Mouse (Mus musculus) stomach, postnatal 0 days (tissue): ENCODE data around the gene Ankrd44. TPM values are rescaled to one million over a fixed set of nuclear protein-coding genes. Genes with fewer than 3 reads are reported as not detected.

Experiments
- ATAC-seq: fragments of 200-750 bp; cut with Nextera tagmentation; 2 replicates; pipeline ENCODE4 v1.8.0; 2017; ENCODE audit not compliant: low FRiP score, low TSS enrichment
- DNase-seq: peaks from one replicate; pipeline ENCODE4 v3.0.0-alpha.2; 2016; ENCODE audit warnings: low spot score
- H3K27ac ChIP-seq: fragments of 300-500 bp; sonication (generic); replicated peaks from 2 replicates; pipeline ENCODE4 v1.5.1; 2014; ENCODE audit warnings: mild to moderate bottlenecking, control low read depth
- H3K27me3 ChIP-seq: fragments of 300-500 bp; sonication (generic); 2 replicates; pipeline ENCODE4 v1.6.1; 2014; ENCODE audit warnings: low read length; ENCODE audit not compliant: control insufficient read depth, insufficient read depth
- H3K36me3 ChIP-seq: fragments of 300-500 bp; sonication (generic); 2 replicates; pipeline ENCODE4 v1.6.1; 2014; ENCODE audit warnings: low read length, mixed read lengths; ENCODE audit not compliant: control insufficient read depth, insufficient read depth
- H3K4me1 ChIP-seq: fragments of 300-500 bp; sonication (generic); replicated peaks from 2 replicates; pipeline ENCODE4 v1.6.1; 2014; ENCODE audit warnings: antibody characterized with exemption; ENCODE audit not compliant: control insufficient read depth, insufficient read depth
- H3K4me2 ChIP-seq: fragments of 300-500 bp; sonication (generic); replicated peaks from 2 replicates; pipeline ENCODE4 v1.6.1; 2014; ENCODE audit warnings: low read depth, mild to moderate bottlenecking, control low read depth, moderate library complexity
- H3K4me3 ChIP-seq: fragments of 300-500 bp; sonication (generic); 2 replicates; pipeline ENCODE4 v1.5.1; 2014; ENCODE audit warnings: low read depth, low read length, control low read depth
- H3K9ac ChIP-seq: fragments of 300-500 bp; sonication (generic); 2 replicates; pipeline ENCODE4 v1.6.1; 2014; ENCODE audit warnings: mild to moderate bottlenecking, low read length, control low read depth, mixed read lengths
- H3K9me3 ChIP-seq: fragments of 300-500 bp; sonication (generic); 2 replicates; pipeline ENCODE4 v1.6.1; 2016; ENCODE audit warnings: low read length; ENCODE audit not compliant: control insufficient read depth
- CTCF ChIP-seq: IDR thresholded peaks from 2 replicates; pipeline ENCODE4 v1.5.1; 2016; ENCODE audit warnings: antibody characterized with exemption, low read depth, mild to moderate bottlenecking, moderate library complexity
- EP300 ChIP-seq: optimal IDR thresholded peaks from 2 replicates; pipeline ENCODE3; 2016; ENCODE audit warnings: antibody characterized with exemption
- WGBS: fragments of 180-500 bp; shearing (Covaris S2); extraction: QIAGEN DNeasy Blood & Tissue Kit; methylation state at CpG from one replicate; pipeline ENCODE4 v1.1.7; 2014; 5-methylcytosine and 5-hydroxymethylcytosine counted together
- polyA plus RNA-seq: library from polyadenylated mRNA; unstranded; fragments of >200 nt; fragmentation: Nextera tagmentation; extraction: Ambion mirVana; gene quantifications from 2 replicates; pipeline ENCODE4 v1.2.1, GENCODE M21; 2015

The Ankrd44 gene
- 7.8 and 8.7 TPM in 2 replicates for polyA plus RNA-seq

- H3K36me3 ChIP-seq, result no peaks in the 10 kb centered on the region
- no peak for TF ChIP-seq EP300
- peak; percentile 55 for TF ChIP-seq CTCF
- H3K4me3 ChIP-seq, result peak within 1 kb of the TSS; percentile 85
- peak within 1 kb of the TSS; percentile 87 for H3K9ac ChIP-seq
- peaks cover 9% of the 10 kb centered on the region; the same call in 1 of the 2 replicates for H3K4me1 ChIP-seq
- ATAC-seq (peak; percentile 97), DNase-seq (peak; percentile 90)
- no peaks in the 10 kb centered on the region for H3K9me3 ChIP-seq
- H3K4me2 ChIP-seq, result peak within 1 kb of the TSS; percentile 92
- WGBS, result under 1% methylated on average over 79 of the region's 94 CpGs
- peak within 1 kb of the TSS; percentile 91 for H3K27ac ChIP-seq
- no peaks in the 10 kb centered on the region for H3K27me3 ChIP-seq
These were observed at the start of gene Ankrd44 for GRCm38 (mm10) chr1:54925971-54926771. Ankrd44 (minus strand) TSS chr1:54926387.

GRCm38 (mm10) chr1:54971687-54972404 lies 45.7 kb upstream of the Ankrd44 start:
- no peaks in the 10 kb centered on the region for H3K4me1 ChIP-seq
- H3K27me3 ChIP-seq, result no peaks in the 10 kb centered on the region
- H3K9ac ChIP-seq, result no peak overlapping the region
- DNase-seq (no peak), ATAC-seq (0 out of 2 replicates have a peak, but pooled peaks have one; percentile 32)
- no peaks in the 10 kb centered on the region for H3K36me3 ChIP-seq
- TF ChIP-seq CTCF (no peak), EP300 (no peak)
- no peak overlapping the region for H3K27ac ChIP-seq
- H3K4me3 ChIP-seq, result no peak overlapping the region
- H3K4me2 ChIP-seq, result no peak overlapping the region
- H3K9me3 ChIP-seq, result no peaks in the 10 kb centered on the region
- WGBS, result 76% methylated on average over 5 of the region's 5 CpGs

- Histone ChIP-seq H3K9ac (no peak overlapping the region), H3K27me3 (no peaks in the 10 kb centered on the region), H3K36me3 (no peaks in the 10 kb centered on the region), H3K27ac (no peak overlapping the region), H3K4me2 (no peak overlapping the region), H3K4me3 (no peak overlapping the region), H3K9me3 (no peaks in the 10 kb centered on the region), H3K4me1 (no peaks in the 10 kb centered on the region)
- TF ChIP-seq CTCF, result no peak
- DNase-seq, result no peak
- WGBS, result 92% methylated on average over 3 of the region's 3 CpGs
- no peak for ATAC-seq
These were observed 40.7 kb upstream of the Ankrd44 start for GRCm38 (mm10) chr1:54966858-54967257.

- Histone ChIP-seq H3K27me3 (no peaks in the 10 kb centered on the region), H3K9me3 (no peaks in the 10 kb centered on the region), H3K27ac (no peak overlapping the region), H3K4me3 (no peak overlapping the region), H3K4me1 (no peaks in the 10 kb centered on the region), H3K9ac (no peak overlapping the region), H3K36me3 (no peaks in the 10 kb centered on the region), H3K4me2 (no peak overlapping the region)
- no peak for DNase-seq
- no peak for ATAC-seq
- no peak for TF ChIP-seq CTCF
- TF ChIP-seq EP300, result no peak
- WGBS, result 54% methylated on average over 11 of the region's 11 CpGs
These were observed 39.2 kb upstream of the Ankrd44 start for GRCm38 (mm10) chr1:54965159-54965995.

DNA sequence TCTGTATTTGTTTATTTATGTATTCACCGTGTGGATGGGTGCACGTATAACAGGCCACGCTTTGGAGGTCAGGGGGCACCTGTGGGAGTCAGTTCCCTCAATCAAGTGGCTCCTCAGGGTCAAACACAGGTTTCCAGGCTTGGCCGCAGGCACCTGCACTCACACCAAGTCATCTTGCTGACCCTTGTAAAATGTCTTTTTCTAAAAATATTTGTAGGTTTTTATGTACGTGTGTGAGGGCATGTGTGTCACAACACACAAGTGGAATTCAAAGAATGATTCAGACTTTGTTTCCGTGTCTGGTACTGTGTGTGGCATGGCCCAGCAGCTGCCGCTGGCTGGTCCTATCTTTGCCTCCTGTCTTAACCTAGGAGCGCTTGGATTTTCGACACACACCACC lies 35.5 kb upstream of the Ankrd44 start:
- H3K9ac ChIP-seq, result no peak overlapping the region
- DNase-seq, result no peak
- H3K9me3 ChIP-seq, result no peaks in the 10 kb centered on the region
- no peak overlapping the region for H3K27ac ChIP-seq
- no peak for TF ChIP-seq EP300
- TF ChIP-seq CTCF, result no peak
- 72% methylated on average over 9 of the region's 9 CpGs for WGBS
- no peaks in the 10 kb centered on the region for H3K27me3 ChIP-seq
- no peak overlapping the region for H3K4me2 ChIP-seq
- no peak for ATAC-seq
- H3K4me3 ChIP-seq, result no peak overlapping the region
- H3K4me1 ChIP-seq, result no peaks in the 10 kb centered on the region
- H3K36me3 ChIP-seq, result no peaks in the 10 kb centered on the region
